Mouse (Mus musculus): ENCODE results near the gene Mex3d. TPM values are rescaled to one million over a fixed set of nuclear protein-coding genes. Genes with fewer than 3 reads are reported as not detected.

Mex3d gene
- polyA plus RNA-seq, 1 experiment = 37.5 TPM

GRCm38 (mm10) chr10:80417841-80418240 lies 30.4 kb upstream of the Mex3d start:
- WGBS = 93% methylated on average over 1 of the region's 1 CpGs
- TF ChIP-seq CTCF (IDR thresholded peaks at IDR 0.05; ENCODE audit: insufficient read depth, low read length) = no peak
- no peak for TF ChIP-seq POLR2A (IDR thresholded peaks at IDR 0.05; ENCODE audit: borderline replicate concordance, extremely low read depth, low read depth, low read length)
- DNase-seq = no peak
- H3K4me3 ChIP-seq (replicated peaks; ENCODE audit: extremely low read depth, low read depth, low read length) = no peak overlapping the region
- H3K4me1 ChIP-seq (ENCODE audit: control insufficient read depth, insufficient read depth, low read length) = 0 out of 2 replicates have a peak, but pooled peaks cover 4% of the 10 kb centered on the region

- TF ChIP-seq POLR2A (IDR thresholded peaks at IDR 0.05; ENCODE audit: borderline replicate concordance, extremely low read depth, low read depth, low read length) (no peak), CTCF (IDR thresholded peaks at IDR 0.05; ENCODE audit: insufficient read depth, low read length) (no peak)
- DNase-seq = no peak
- no peak overlapping the region for H3K4me3 ChIP-seq (replicated peaks; ENCODE audit: extremely low read depth, low read depth, low read length)
- H3K4me1 ChIP-seq (ENCODE audit: control insufficient read depth, insufficient read depth, low read length) = 0 out of 2 replicates have a peak, but pooled peaks cover 4% of the 10 kb centered on the region
- 96% methylated on average over 10 of the region's 10 CpGs for WGBS
Measured at GRCm38 (mm10) chr10:80417371-80417770, 29.9 kb upstream of the Mex3d start.

- TF ChIP-seq POLR2A (IDR thresholded peaks at IDR 0.05; ENCODE audit: borderline replicate concordance, extremely low read depth, low read depth, low read length) (no peak), CTCF (IDR thresholded peaks at IDR 0.05; ENCODE audit: insufficient read depth, low read length) (no peak)
- Histone ChIP-seq H3K4me1 (ENCODE audit: control insufficient read depth, insufficient read depth, low read length) (0 out of 2 replicates have a peak, but pooled peaks cover 4% of the 10 kb centered on the region), H3K4me3 (replicated peaks; ENCODE audit: extremely low read depth, low read depth, low read length) (no peak overlapping the region)
- WGBS = 87% methylated on average over 7 of the region's 7 CpGs
- DNase-seq = no peak
Measured at GRCm38 (mm10) chr10:80415566-80415965, 28.1 kb upstream of the Mex3d start.

GRCm38 (mm10) chr10:80412656-80413541 lies 25.4 kb upstream of the Mex3d start:
- DNase-seq = no peak
- no peaks in the 10 kb centered on the region for H3K4me1 ChIP-seq (ENCODE audit: control insufficient read depth, insufficient read depth, low read length)
- TF ChIP-seq POLR2A (IDR thresholded peaks at IDR 0.05; ENCODE audit: borderline replicate concordance, extremely low read depth, low read depth, low read length) = no peak
- no peak for TF ChIP-seq CTCF (IDR thresholded peaks at IDR 0.05; ENCODE audit: insufficient read depth, low read length)
- WGBS = 71% methylated on average over 44 of the region's 44 CpGs
- H3K4me3 ChIP-seq (replicated peaks; ENCODE audit: extremely low read depth, low read depth, low read length) = no peak overlapping the region

GRCm38 (mm10) chr10:80407924-80408323 lies 20.5 kb upstream of the Mex3d start:
- DNase-seq = no peak
- no peak for TF ChIP-seq CTCF (IDR thresholded peaks at IDR 0.05; ENCODE audit: insufficient read depth, low read length)
- no peak for TF ChIP-seq POLR2A (IDR thresholded peaks at IDR 0.05; ENCODE audit: borderline replicate concordance, extremely low read depth, low read depth, low read length)
- no peak overlapping the region for H3K4me3 ChIP-seq (replicated peaks; ENCODE audit: extremely low read depth, low read depth, low read length)
- WGBS = 38% methylated on average over 4 of the region's 4 CpGs
- peaks cover 3% of the 10 kb centered on the region; the same call in 1 of the 2 replicates for H3K4me1 ChIP-seq (ENCODE audit: control insufficient read depth, insufficient read depth, low read length)

GRCm38 (mm10) chr10:80406684-80407501 lies 19.4 kb upstream of the Mex3d start, which contains the start of gene Uqcr11:
Uqcr11 (minus strand) TSS chr10:80406830.
- peak within 1 kb of the TSS; percentile 74 for H3K4me3 ChIP-seq (replicated peaks; ENCODE audit: extremely low read depth, low read depth, low read length)
- TF ChIP-seq POLR2A (IDR thresholded peaks at IDR 0.05; ENCODE audit: borderline replicate concordance, extremely low read depth, low read depth, low read length) (peak; percentile 81; the same call in 1 of the 2 replicates), CTCF (IDR thresholded peaks at IDR 0.05; ENCODE audit: insufficient read depth, low read length) (no peak)
- WGBS = under 1% methylated on average over 27 of the region's 27 CpGs
- peaks cover 3% of the 10 kb centered on the region; the same call in 1 of the 2 replicates for H3K4me1 ChIP-seq (ENCODE audit: control insufficient read depth, insufficient read depth, low read length)
- peak; percentile 91 for DNase-seq

GRCm38 (mm10) chr10:80405481-80406173 lies 18.2 kb upstream of the Mex3d start:
- no peak for DNase-seq
- WGBS = 51% methylated on average over 10 of the region's 10 CpGs
- Histone ChIP-seq H3K4me3 (replicated peaks; ENCODE audit: extremely low read depth, low read depth, low read length) (peak overlapping the region; percentile 74), H3K4me1 (ENCODE audit: control insufficient read depth, insufficient read depth, low read length) (peaks cover 3% of the 10 kb centered on the region; the same call in 1 of the 2 replicates)
- no peak for TF ChIP-seq POLR2A (IDR thresholded peaks at IDR 0.05; ENCODE audit: borderline replicate concordance, extremely low read depth, low read depth, low read length)
- TF ChIP-seq CTCF (IDR thresholded peaks at IDR 0.05; ENCODE audit: insufficient read depth, low read length) = no peak

GRCm38 (mm10) chr10:80403044-80403692 lies 15.7 kb upstream of the Mex3d start:
- 72% methylated on average over 4 of the region's 4 CpGs for WGBS
- no peak for DNase-seq
- TF ChIP-seq POLR2A (IDR thresholded peaks at IDR 0.05; ENCODE audit: borderline replicate concordance, extremely low read depth, low read depth, low read length) = no peak
- TF ChIP-seq CTCF (IDR thresholded peaks at IDR 0.05; ENCODE audit: insufficient read depth, low read length) = peak; percentile 68

More at GRCm38 (mm10) chr10:80403044-80403692, 15.7 kb upstream of the Mex3d start:
- peaks cover 9% of the 10 kb centered on the region for H3K4me1 ChIP-seq (ENCODE audit: control insufficient read depth, insufficient read depth, low read length)
- no peak overlapping the region for H3K4me3 ChIP-seq (replicated peaks; ENCODE audit: extremely low read depth, low read depth, low read length)

All from lung, adult 2 months (tissue).